Mouse (Mus musculus): ENCODE data around the gene Olfr1090. TPM values are rescaled to one million over a fixed set of nuclear protein-coding genes. Genes with fewer than 3 reads are reported as not detected.

The Olfr1090 gene
- total and polyA plus RNA-seq, 3 experiments: not detected

GRCm38 (mm10) chr2:86761050-86761449, 2.3 kb upstream of the Olfr1090 start:
- in situ Hi-C loops (cut with MboI; ENCODE audit: low pct_ligation_motif_present, low pct_unique_long_range_greater_than_20kb, low sequenced_read_pairs): no loop called here
- dilution Hi-C loops (cut with MboI; ENCODE audit: extremely low pct_ligation_motif_present, extremely low pct_unique_long_range_greater_than_20kb, low sequenced_read_pairs): no loop called here
- H3K4me2 ChIP-seq (ENCODE audit: insufficient read depth, low read depth, poor library complexity, severe bottlenecking): no peak overlapping the region
- TF ChIP-seq JUN (IDR thresholded peaks at IDR 0.05; ENCODE audit: insufficient read depth, low read depth, low read length): no peak
- no peak for TF ChIP-seq BHLHE40 (IDR thresholded peaks at IDR 0.05; ENCODE audit: low read depth, low read length)
- TF ChIP-seq ELF1 (IDR thresholded peaks at IDR 0.05; ENCODE audit: low read depth, low read length): no peak
- no peak for TF ChIP-seq USF2 (conservative IDR thresholded peaks at IDR 0.05; ENCODE audit: low read depth, low read length)
- no peak overlapping the region for H3K27ac ChIP-seq (ENCODE audit: insufficient read depth, low read depth)
- H3K27me3 ChIP-seq (replicated peaks): no peaks in the 10 kb centered on the region
- no peaks in the 10 kb centered on the region for H3K79me2 ChIP-seq (replicated peaks; ENCODE audit: control insufficient read depth, extremely low read depth, insufficient read depth, poor library complexity, severe bottlenecking)
- no peak for DNase-seq (ENCODE audit: extremely low read depth)
- no peaks in the 10 kb centered on the region for H3K36me3 ChIP-seq (replicated peaks in 1 of 2; ENCODE audit: control insufficient read depth in 1 of 2, insufficient read depth in 1 of 2, low read length in 1 of 2)
- H3K9me3 ChIP-seq (replicated peaks; ENCODE audit: low read length): peaks cover 6% of the 10 kb centered on the region
- no peak overlapping the region for H3K9ac ChIP-seq (ENCODE audit: insufficient read depth, low read depth)
- no peak overlapping the region for H3K4me3 ChIP-seq (replicated peaks in 1 of 3; ENCODE audit: low read depth in 2 of 3, low read length in 2 of 3, poor library complexity in 1 of 3)
- H3K4me1 ChIP-seq (ENCODE audit: control insufficient read depth in 1 of 2, insufficient read depth in 2 of 2): no peaks in the 10 kb centered on the region

- Histone ChIP-seq H3K4me2 (ENCODE audit: insufficient read depth, low read depth, poor library complexity, severe bottlenecking) (no peak within 1 kb of the TSS), H3K4me3 (replicated peaks in 1 of 3; ENCODE audit: low read depth in 2 of 3, low read length in 2 of 3, poor library complexity in 1 of 3) (no peak within 1 kb of the TSS), H3K9ac (ENCODE audit: insufficient read depth, low read depth) (no peak within 1 kb of the TSS), H3K36me3 (replicated peaks in 1 of 2; ENCODE audit: control insufficient read depth in 1 of 2, insufficient read depth in 1 of 2, low read length in 1 of 2) (no peaks in the 10 kb centered on the region), H3K9me3 (replicated peaks; ENCODE audit: low read length) (peaks cover 8% of the 10 kb centered on the region), H3K79me2 (replicated peaks; ENCODE audit: control insufficient read depth, extremely low read depth, insufficient read depth, poor library complexity, severe bottlenecking) (no peaks in the 10 kb centered on the region), H3K27me3 (replicated peaks) (no peaks in the 10 kb centered on the region), H3K27ac (ENCODE audit: insufficient read depth, low read depth) (no peak within 1 kb of the TSS), H3K4me1 (ENCODE audit: control insufficient read depth in 1 of 2, insufficient read depth in 2 of 2) (no peaks in the 10 kb centered on the region)
- in situ Hi-C loops (cut with MboI; ENCODE audit: low pct_ligation_motif_present, low pct_unique_long_range_greater_than_20kb, low sequenced_read_pairs) (no loop called here), dilution Hi-C loops (cut with MboI; ENCODE audit: extremely low pct_ligation_motif_present, extremely low pct_unique_long_range_greater_than_20kb, low sequenced_read_pairs) (no loop called here)
- TF ChIP-seq MXI1 (IDR thresholded peaks at IDR 0.05; ENCODE audit: low read depth, low read length) (no peak), UBTF (IDR thresholded peaks at IDR 0.05; ENCODE audit: low read depth, low read length) (no peak), MAFK (IDR thresholded peaks at IDR 0.05; ENCODE audit: insufficient replicate concordance, low read length) (no peak), EP300 (IDR thresholded peaks at IDR 0.05; ENCODE audit: low read length) (no peak), CTCF (conservative IDR thresholded peaks at IDR 0.05 in 1 of 2, IDR thresholded peaks at IDR 0.05 in 1 of 2; ENCODE audit: low read depth in 2 of 2, low read length in 2 of 2) (no peak), ELF1 (IDR thresholded peaks at IDR 0.05; ENCODE audit: low read depth, low read length) (no peak), GABPA (IDR thresholded peaks at IDR 0.05; ENCODE audit: insufficient replicate concordance, low read depth, low read length) (no peak), HCFC1 (IDR thresholded peaks at IDR 0.05; ENCODE audit: low read depth, low read length) (no peak)
- no peak for DNase-seq (ENCODE audit: extremely low read depth)
Measured at GRCm38 (mm10) chr2:86733601-86734000, 25.2 kb downstream of the Olfr1090 start, which contains the start of gene Olfr1089. Gene Olfr1089, minus strand, starts transcription at chr2:86733701.

Other genes starting within 250 kb of the Olfr1090 start
- gene Olfr1079, start 216.5 kb downstream of the Olfr1090 start, total RNA-seq (2012; rRNA removed): not detected in 2 replicates
- not detected in 2 replicates for gene Olfr1079, start 216.5 kb downstream of the Olfr1090 start, total RNA-seq (2014; rRNA removed)
- not detected in 2 replicates for gene Olfr1079, start 216.5 kb downstream of the Olfr1090 start, polyA plus RNA-seq (2012; ENCODE audit: insufficient read length, low read depth)
- not detected in 2 replicates for gene Olfr1080, start 200.8 kb downstream of the Olfr1090 start, total RNA-seq (2012; rRNA removed)
- gene Olfr1080, start 200.8 kb downstream of the Olfr1090 start, total RNA-seq (2014; rRNA removed): not detected in 2 replicates
- gene Olfr1080, start 200.8 kb downstream of the Olfr1090 start, polyA plus RNA-seq (2012; ENCODE audit: insufficient read length, low read depth): not detected in 2 replicates
- not detected in 2 replicates for gene Olfr1082, start 160.0 kb downstream of the Olfr1090 start, total RNA-seq (2012; rRNA removed)
- not detected in 2 replicates for gene Olfr1082, start 160.0 kb downstream of the Olfr1090 start, total RNA-seq (2014; rRNA removed)
- not detected in 2 replicates for gene Olfr1082, start 160.0 kb downstream of the Olfr1090 start, polyA plus RNA-seq (2012; ENCODE audit: insufficient read length, low read depth)
- gene Olfr1084, start 119.3 kb downstream of the Olfr1090 start, total RNA-seq (2012; rRNA removed): not detected in 2 replicates
- not detected in 2 replicates for gene Olfr1084, start 119.3 kb downstream of the Olfr1090 start, total RNA-seq (2014; rRNA removed)
- gene Olfr1084, start 119.3 kb downstream of the Olfr1090 start, polyA plus RNA-seq (2012; ENCODE audit: insufficient read length, low read depth): not detected in 2 replicates
- gene Olfr1085, start 97.0 kb downstream of the Olfr1090 start, total RNA-seq (2012; rRNA removed): not detected in 2 replicates
- not detected in 2 replicates for gene Olfr1085, start 97.0 kb downstream of the Olfr1090 start, total RNA-seq (2014; rRNA removed)
- not detected in 2 replicates for gene Olfr1085, start 97.0 kb downstream of the Olfr1090 start, polyA plus RNA-seq (2012; ENCODE audit: insufficient read length, low read depth)
- gene Olfr1086, start 78.9 kb downstream of the Olfr1090 start, total RNA-seq (2012; rRNA removed): not detected in 2 replicates
- not detected in 2 replicates for gene Olfr1086, start 78.9 kb downstream of the Olfr1090 start, total RNA-seq (2014; rRNA removed)
- not detected in 2 replicates for gene Olfr1086, start 78.9 kb downstream of the Olfr1090 start, polyA plus RNA-seq (2012; ENCODE audit: insufficient read length, low read depth)
- gene Olfr1087, start 60.6 kb downstream of the Olfr1090 start, total RNA-seq (2012; rRNA removed): not detected in 2 replicates
- gene Olfr1087, start 60.6 kb downstream of the Olfr1090 start, total RNA-seq (2014; rRNA removed): not detected in 2 replicates
- gene Olfr1087, start 60.6 kb downstream of the Olfr1090 start, polyA plus RNA-seq (2012; ENCODE audit: insufficient read length, low read depth): not detected in 2 replicates
- not detected in 2 replicates for gene Olfr1089, start 25.3 kb downstream of the Olfr1090 start, total RNA-seq (2012; rRNA removed)
- gene Olfr1089, start 25.3 kb downstream of the Olfr1090 start, total RNA-seq (2014; rRNA removed): not detected in 2 replicates
- gene Olfr1089, start 25.3 kb downstream of the Olfr1090 start, polyA plus RNA-seq (2012; ENCODE audit: insufficient read length, low read depth): not detected in 2 replicates
- not detected in 2 replicates for gene Olfr1093, start 23.5 kb upstream of the Olfr1090 start, total RNA-seq (2012; rRNA removed)
- gene Olfr1093, start 23.5 kb upstream of the Olfr1090 start, total RNA-seq (2014; rRNA removed): not detected in 2 replicates
- gene Olfr1093, start 23.5 kb upstream of the Olfr1090 start, polyA plus RNA-seq (2012; ENCODE audit: insufficient read length, low read depth): not detected in 2 replicates
- gene Olfr141, start 51.0 kb upstream of the Olfr1090 start, total RNA-seq (2012; rRNA removed): not detected in 2 replicates
- not detected in 2 replicates for gene Olfr141, start 51.0 kb upstream of the Olfr1090 start, total RNA-seq (2014; rRNA removed)
- gene Olfr141, start 51.0 kb upstream of the Olfr1090 start, polyA plus RNA-seq (2012; ENCODE audit: insufficient read length, low read depth): not detected in 2 replicates
- gene Olfr1094, start 65.7 kb upstream of the Olfr1090 start, total RNA-seq (2012; rRNA removed): not detected in 2 replicates
- gene Olfr1094, start 65.7 kb upstream of the Olfr1090 start, total RNA-seq (2014; rRNA removed): not detected in 2 replicates
- gene Olfr1094, start 65.7 kb upstream of the Olfr1090 start, polyA plus RNA-seq (2012; ENCODE audit: insufficient read length, low read depth): not detected in 2 replicates
- not detected in 2 replicates for gene Olfr1095, start 92.7 kb upstream of the Olfr1090 start, total RNA-seq (2012; rRNA removed)
- not detected in 2 replicates for gene Olfr1095, start 92.7 kb upstream of the Olfr1090 start, total RNA-seq (2014; rRNA removed)
- gene Olfr1095, start 92.7 kb upstream of the Olfr1090 start, polyA plus RNA-seq (2012; ENCODE audit: insufficient read length, low read depth): not detected in 2 replicates
- not detected in 2 replicates for gene Gm13723, start 115.8 kb upstream of the Olfr1090 start, total RNA-seq (2012; rRNA removed)
- gene Gm13723, start 115.8 kb upstream of the Olfr1090 start, total RNA-seq (2014; rRNA removed): not detected in 2 replicates
- gene Gm13723, start 115.8 kb upstream of the Olfr1090 start, polyA plus RNA-seq (2012; ENCODE audit: insufficient read length, low read depth): not detected in 2 replicates
- gene Olfr1097, start 133.2 kb upstream of the Olfr1090 start, total RNA-seq (2012; rRNA removed): not detected in 2 replicates
- not detected in 2 replicates for gene Olfr1097, start 133.2 kb upstream of the Olfr1090 start, total RNA-seq (2014; rRNA removed)
- gene Olfr1097, start 133.2 kb upstream of the Olfr1090 start, polyA plus RNA-seq (2012; ENCODE audit: insufficient read length, low read depth): not detected in 2 replicates
- gene Olfr1098, start 165.6 kb upstream of the Olfr1090 start, total RNA-seq (2012; rRNA removed): not detected in 2 replicates
- not detected in 2 replicates for gene Olfr1098, start 165.6 kb upstream of the Olfr1090 start, total RNA-seq (2014; rRNA removed)
- not detected in 2 replicates for gene Olfr1098, start 165.6 kb upstream of the Olfr1090 start, polyA plus RNA-seq (2012; ENCODE audit: insufficient read length, low read depth)
- gene Olfr1099, start 201.7 kb upstream of the Olfr1090 start, total RNA-seq (2012; rRNA removed): not detected in 2 replicates
- gene Olfr1099, start 201.7 kb upstream of the Olfr1090 start, total RNA-seq (2014; rRNA removed): not detected in 2 replicates
- gene Olfr1099, start 201.7 kb upstream of the Olfr1090 start, polyA plus RNA-seq (2012; ENCODE audit: insufficient read length, low read depth): not detected in 2 replicates
- gene Olfr1100, start 221.0 kb upstream of the Olfr1090 start, total RNA-seq (2012; rRNA removed): not detected in 2 replicates
- not detected in 2 replicates for gene Olfr1100, start 221.0 kb upstream of the Olfr1090 start, total RNA-seq (2014; rRNA removed)
- gene Olfr1100, start 221.0 kb upstream of the Olfr1090 start, polyA plus RNA-seq (2012; ENCODE audit: insufficient read length, low read depth): not detected in 2 replicates
- not detected in 2 replicates for gene Olfr1101, start 232.2 kb upstream of the Olfr1090 start, total RNA-seq (2012; rRNA removed)
- not detected in 2 replicates for gene Olfr1101, start 232.2 kb upstream of the Olfr1090 start, total RNA-seq (2014; rRNA removed)
- not detected in 2 replicates for gene Olfr1101, start 232.2 kb upstream of the Olfr1090 start, polyA plus RNA-seq (2012; ENCODE audit: insufficient read length, low read depth)
- not detected in 2 replicates for gene Olfr1102, start 239.4 kb upstream of the Olfr1090 start, total RNA-seq (2012; rRNA removed)
- gene Olfr1102, start 239.4 kb upstream of the Olfr1090 start, total RNA-seq (2014; rRNA removed): not detected in 2 replicates
- gene Olfr1102, start 239.4 kb upstream of the Olfr1090 start, polyA plus RNA-seq (2012; ENCODE audit: insufficient read length, low read depth): not detected in 2 replicates

Data from CH12.LX (cell line).